Mouse (Mus musculus): ENCODE measurements at regions not wholly inside any gene's neighbourhood (a gene's known extent, or its start where the extent isn't known, plus 50 kb on each side); places are given as distances from the start of the nearest gene placed in this dataset.
"Not testable (repeated sequence)": the region's sequence is repeated elsewhere in the genome, so short reads cannot be mapped to it uniquely, and the experiment has no call there.

DNA sequence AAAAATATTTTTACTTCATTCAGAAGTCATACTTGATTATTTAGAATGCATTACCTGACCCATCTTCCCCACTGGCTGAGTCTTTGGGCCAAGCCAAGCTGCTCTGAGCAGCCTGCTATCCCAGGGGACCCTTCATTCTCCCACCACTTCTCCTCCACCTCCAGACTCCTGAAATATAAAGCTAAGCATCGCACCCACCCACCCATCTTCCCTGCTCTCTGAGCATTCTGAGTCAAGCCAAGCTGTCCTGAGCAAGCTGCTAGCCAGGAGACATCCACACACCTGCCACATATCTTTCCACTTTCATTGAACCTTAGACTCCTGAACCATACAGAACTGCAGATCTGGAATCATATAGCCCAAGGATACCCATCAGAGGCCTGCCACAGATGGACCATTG, 1456.2 kb upstream of the Adam24 start:
- no peak for DNase-seq

DNA sequence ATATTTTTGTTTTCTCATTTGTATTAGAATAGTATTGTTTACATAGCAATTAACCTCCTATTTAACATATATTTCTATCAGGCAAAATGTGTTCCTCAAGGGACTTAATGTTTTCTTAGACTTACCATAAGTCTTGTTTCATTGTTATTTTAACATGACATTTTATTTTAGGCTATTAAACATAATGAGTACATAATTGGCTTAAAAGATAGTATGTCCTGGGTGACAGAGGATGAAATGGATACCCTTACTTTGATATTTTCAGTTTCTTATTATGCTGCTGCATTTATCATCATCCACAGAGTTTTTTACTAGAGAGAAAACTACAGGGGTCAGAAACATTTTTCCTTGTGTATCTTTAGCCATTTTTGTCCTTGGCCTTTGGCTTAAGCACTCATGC, 1447.6 kb upstream of the Adam24 start:
- DNase-seq: no peak

DNA sequence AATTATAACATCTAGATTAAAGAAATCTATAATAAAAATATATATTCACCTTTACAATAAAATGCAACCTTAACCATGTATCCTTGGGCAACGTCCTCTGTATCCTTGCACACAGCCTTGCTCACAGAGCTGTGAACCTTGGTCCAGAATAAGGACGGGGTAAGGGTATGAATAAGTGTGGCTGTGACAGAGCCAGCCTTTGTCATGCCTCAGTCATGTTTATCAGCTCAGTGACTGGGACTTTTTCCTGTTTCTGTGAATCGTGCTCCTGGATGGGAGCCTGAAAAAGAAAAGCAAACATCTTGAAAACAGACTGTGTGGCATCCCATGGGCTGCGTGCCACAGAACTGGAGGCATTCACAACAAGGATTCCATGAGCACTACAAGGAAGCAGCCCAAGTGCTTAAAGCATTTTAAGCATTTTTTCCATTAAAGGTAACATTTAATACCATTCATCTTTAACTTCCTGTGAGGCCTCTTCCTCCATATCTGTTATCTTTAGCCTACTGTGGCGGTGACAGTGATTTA, 1405.8 kb upstream of the Adam24 start:
- DNase-seq: no peak

DNA sequence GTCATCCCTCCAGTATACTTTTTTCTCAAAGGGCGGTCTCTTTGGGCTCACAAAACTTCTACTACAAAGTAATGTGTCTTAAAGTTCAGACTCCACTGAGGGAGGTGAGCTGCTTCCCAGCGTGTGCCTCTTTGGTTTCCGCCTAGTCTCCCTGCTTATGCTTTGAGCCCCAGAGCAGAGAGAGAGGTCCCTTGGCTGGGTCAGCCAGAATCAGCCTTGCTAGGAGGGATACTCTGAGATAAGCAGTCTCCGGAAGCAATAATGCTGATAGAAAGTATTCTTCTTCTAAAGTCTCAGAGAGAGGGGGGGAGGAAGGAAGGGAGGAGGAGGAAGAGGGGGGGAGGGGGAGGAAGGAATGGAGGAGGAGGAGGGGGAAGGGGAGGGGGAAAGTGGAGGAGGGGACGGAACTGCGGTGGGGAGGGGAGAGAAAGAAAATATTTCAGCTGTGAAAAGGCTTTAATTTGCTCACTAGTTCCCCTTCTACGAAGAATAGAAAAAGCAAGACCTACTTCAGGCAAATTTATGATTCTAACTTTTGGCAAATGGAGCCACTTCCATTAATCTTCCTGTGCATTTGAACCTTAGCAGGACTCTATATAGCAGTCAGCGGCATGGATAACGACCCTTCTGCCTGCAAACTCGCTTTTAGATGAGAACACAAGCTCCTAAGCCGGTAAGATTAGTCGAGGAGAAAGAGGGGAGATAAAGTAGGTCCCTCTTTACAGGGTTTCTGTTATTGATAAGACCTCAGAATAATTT, 1377.2 kb upstream of the Adam24 start:
- no peak for DNase-seq

DNA sequence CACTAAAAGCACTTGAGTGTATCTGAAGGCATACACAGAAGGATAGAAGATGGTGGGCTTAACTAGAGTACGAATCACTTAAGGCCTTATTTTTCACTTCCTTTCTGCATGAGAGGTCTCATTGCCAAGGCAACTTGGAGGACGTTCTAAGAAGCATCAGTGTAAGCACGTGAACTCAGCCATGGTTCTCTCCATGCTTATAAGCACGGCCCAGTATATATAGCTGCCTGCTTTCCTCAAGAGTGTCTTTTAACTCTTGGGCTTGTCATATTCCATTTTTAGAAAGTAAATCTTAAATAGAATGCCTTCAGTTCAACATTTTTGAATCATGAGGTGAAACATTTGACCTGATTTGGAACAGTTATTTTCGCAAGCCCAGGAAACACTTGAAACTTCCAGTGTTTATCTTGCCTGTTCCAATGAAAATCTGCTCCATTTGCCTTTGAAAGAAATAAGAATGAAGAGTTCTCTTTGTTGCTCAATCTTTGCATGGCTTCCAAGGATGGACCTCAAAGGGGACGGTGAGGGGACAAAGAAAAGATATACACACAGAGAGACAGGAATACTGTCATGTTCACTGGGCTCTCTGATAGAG, 1371.0 kb upstream of the Adam24 start:
- no peak for DNase-seq

DNA sequence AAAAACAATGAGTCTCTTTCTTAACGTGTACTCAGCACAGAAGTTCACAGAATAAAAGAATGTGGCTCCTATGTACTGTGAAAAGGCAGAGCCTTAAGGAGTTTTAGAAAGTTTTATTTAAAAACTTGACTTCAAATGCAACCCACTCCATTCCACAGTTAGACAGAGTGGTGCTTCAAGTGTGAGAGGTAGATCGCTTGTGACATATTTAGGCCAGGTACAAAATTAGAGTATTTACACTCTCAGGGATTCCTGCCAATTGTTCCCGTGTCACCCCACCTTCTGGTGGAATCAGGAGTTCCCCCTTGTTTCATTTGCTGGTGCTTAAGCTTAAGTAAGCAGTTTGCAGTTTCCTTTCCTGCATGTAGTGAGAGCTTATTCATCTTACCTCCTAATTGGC, 1361.0 kb upstream of the Adam24 start:
- peak; percentile 35 for DNase-seq

DNA sequence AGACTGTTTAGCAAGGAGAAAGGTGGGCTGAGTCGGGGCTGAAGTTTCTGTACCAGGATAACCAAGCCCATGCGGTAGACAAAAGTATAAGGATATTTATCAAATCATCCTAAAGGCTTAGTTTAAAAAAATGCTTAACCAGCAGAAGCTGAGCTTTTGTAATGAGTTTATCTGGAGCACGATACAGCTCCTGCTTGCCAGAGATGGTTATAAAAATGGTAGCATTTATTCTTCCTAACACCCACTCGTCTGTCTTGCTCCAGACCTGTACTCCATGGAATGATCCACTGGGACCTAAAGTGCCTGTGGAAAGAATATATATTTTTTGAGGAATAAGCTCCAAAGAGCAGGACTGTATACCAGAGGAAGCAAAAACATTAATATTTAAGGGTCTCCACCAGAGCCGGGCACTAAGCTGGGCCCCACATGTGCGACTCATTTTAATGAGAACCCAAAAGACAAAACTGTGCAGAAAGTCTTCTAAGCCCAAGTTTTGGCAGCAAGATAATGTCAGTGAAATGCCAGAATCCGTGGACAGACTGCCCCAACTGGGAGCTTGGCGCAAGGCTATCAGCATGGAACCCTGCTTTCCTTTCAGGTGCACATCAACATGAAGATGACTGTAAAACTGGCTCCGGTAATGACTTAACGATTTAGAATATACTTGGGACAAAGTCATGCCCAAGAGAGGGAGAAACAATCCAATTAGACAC, 1359.2 kb upstream of the Adam24 start:
- peak; percentile 11 for DNase-seq

DNA sequence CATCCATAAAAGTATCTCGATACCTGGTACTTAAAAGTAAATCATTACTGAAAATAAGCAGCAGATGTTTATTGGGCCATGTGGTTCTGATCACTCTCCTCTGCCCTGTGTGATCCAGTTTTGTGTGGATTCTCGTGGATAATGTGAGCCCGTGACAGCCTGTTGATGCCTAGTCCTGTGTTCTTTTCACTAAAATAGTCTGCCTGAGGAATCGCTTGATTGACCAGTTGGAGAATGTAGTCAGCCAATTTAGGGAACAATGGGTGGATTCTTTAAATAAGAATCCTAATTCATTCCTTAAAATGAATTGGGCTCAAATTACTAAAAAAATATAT, 1358.7 kb upstream of the Adam24 start:
- no peak for DNase-seq

DNA sequence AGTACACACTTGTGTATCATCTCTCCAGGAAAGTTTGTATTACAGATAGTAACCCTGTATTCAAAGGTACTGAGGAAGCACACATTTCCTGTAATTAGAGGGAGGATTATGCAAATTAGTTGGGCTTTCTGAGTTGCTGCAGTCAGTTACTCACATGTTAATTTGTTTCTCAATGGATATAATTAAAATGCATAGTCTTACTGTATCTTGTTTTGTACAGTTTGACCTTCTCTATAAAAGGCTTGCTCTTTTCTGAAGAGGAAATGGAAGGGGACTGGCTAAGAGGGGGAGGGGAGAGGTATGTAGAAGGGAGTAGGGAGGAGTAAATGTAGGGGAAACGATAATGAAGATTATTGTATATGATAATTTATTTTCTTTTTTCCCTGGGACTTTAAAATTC, 1345.5 kb upstream of the Adam24 start:
- DNase-seq: no peak

DNA sequence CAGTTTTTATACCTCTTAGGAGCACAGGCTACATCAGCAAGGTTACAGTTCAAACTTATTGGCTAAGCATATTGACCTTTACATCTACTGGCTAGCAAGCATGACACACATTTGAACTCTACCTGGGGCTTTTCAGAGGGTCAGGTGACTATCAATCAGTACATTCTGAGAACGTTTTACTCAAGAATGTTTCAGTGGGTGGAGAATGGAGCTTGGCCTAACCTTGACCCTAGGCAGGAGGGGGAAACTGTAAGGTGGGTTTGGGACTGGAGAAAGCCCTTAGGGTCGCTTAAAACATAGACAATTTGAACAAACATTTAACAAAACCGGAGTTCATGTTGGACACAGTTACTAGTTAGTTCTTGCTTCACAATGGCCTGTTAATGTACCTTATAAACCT, 1330.1 kb upstream of the Adam24 start:
- DNase-seq: no peak

DNA sequence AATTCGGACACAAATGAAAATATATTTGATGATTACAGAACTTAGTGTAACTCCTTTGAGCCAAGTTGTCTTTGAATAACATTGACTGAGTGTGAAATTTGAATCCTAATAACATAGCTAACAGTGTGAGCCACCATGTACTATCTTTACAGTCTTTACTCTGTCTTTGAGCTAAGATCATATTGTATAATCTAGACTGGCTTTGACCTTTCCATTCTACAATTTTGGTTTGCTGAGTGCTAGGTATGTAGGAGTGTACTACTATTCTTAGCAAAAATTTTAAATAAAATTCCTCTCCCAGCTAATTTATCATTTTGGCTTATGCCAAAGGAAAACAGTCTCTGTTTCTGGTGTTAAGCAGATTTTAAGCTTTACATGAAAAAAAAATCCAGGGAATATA, 1328.4 kb upstream of the Adam24 start:
- no peak for DNase-seq

DNA sequence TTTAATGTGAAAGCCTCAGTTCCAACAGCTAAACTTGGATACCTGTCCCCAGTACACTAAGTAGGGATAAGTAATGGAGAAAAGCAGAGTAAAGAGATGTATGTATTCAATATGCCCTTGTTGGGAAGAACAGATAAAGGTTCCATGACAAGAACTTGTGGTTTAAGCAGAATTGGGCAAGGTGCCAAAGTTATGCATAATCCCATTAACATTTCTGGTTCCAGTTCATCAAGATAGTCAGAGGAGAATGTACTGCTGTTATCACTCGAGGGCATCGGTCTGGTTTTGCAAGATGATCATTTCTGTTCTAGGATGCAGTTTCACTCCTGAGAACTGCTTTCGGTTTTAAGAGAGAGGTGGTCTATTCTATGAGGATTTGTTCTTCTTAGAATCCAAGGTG, 1325.9 kb upstream of the Adam24 start:
- no peak for DNase-seq

DNA sequence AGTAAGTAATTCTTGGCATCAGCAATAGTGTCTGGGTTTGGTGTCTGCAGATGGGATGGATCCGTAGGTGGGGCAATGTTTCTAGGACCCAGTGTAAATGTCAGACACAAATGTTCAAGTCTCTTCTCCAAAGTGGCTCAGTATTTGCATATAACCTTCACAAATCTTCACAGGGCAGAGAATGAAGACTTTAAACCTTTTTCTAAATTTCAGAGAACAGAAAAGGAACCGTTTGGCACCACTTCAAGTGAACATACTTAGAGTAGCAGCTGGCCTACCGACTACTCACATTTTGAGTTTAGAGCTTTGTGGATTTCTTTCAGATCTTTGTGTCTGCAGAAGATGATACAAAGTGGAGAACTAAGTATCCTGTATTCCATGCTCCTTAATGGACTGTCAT, 1319.5 kb upstream of the Adam24 start:
- DNase-seq: no peak

DNA sequence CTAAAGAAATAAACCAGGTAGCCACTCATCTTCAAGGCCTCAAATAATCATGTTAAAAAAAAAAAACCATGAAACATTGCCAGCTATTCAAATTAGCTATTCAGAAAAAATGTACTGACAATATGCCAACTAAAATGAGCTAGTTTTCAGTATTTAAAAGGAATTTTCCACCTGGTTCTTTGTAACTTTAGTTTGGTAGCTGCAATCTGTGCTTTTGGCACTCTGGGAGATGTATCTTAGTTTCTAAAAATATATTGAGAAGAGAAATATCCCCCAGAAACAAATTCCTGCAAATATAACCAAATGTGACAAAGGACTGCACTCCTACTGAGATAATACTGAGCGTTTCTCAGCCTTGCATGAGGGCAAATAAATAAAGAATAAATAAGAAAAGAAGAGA, 1317.8 kb upstream of the Adam24 start:
- no peak for DNase-seq

DNA sequence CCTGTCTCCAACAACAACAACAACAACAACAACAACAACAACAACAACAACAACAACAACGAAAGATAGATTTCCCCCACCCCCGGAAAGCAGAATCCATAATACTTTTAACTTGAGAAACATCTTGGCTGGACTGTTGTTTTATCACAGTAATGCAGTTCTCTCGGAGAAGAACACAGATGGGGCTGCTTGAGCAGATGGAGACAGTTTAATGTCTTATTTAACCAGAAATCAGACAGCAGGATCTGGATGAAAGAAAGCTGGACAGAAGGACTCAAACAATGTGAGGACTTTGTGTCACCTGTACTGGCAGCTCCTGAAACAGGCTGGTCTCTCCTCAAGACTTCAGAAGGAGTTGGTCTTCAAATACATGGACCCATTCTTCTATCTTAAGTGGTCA, 1317.0 kb upstream of the Adam24 start:
- no peak for DNase-seq

DNA sequence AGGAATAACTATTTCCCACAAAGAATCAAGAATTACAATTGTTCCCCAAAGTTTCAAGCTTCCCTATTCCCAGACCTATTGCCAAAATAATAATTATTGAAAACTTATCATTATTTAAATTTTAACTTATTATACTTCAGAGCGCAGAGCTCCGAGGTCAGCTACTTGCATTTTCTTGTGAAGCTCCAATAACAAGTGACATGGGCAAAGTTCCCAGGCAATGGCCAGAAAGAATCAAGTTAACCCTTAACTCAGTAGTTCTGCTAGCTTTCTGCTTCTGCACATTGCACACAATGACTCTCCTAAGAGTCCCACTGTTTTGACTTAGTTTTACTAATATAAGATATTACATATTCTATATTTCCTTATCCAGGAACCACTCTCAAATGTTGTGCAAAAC, 1308.5 kb upstream of the Adam24 start:
- not testable (repeated sequence) for DNase-seq
